Mouse (Mus musculus) brown adipose tissue, adult 24 weeks (tissue): ENCODE data around the gene St7. TPM values are rescaled to one million over a fixed set of nuclear protein-coding genes. Genes with fewer than 3 reads are reported as not detected.

ENCODE experiments used
- H3K27ac ChIP-seq: fragments of 200-500 bp; replicated peaks from 2 replicates; pipeline ENCODE4 v1.5.1; 2012; ENCODE audit warnings: low read depth, mild to moderate bottlenecking, low read length
- H3K4me1 ChIP-seq: fragments of 200-500 bp; 2 replicates; pipeline ENCODE4 v1.6.1; 2012; ENCODE audit warnings: low read length, mixed read lengths; ENCODE audit not compliant: control insufficient read depth, insufficient read depth, insufficient read length
- H3K4me3 ChIP-seq: fragments of 200-500 bp; 2 replicates; pipeline ENCODE4 v1.5.1; 2012; ENCODE audit warnings: low read depth, mild to moderate bottlenecking, low read length, moderate library complexity; ENCODE audit not compliant: insufficient read depth
- polyA plus RNA-seq: library from polyadenylated mRNA; stranded (reverse); fragments of >200 nt; gene quantifications from 2 replicates; pipeline ENCODE4 v1.2.4, GENCODE M21; 2012; ENCODE audit not compliant: missing spikeins, insufficient read depth, insufficient read length

St7 gene
- polyA plus RNA-seq, 1 experiment, result 8.9 TPM

DNA sequence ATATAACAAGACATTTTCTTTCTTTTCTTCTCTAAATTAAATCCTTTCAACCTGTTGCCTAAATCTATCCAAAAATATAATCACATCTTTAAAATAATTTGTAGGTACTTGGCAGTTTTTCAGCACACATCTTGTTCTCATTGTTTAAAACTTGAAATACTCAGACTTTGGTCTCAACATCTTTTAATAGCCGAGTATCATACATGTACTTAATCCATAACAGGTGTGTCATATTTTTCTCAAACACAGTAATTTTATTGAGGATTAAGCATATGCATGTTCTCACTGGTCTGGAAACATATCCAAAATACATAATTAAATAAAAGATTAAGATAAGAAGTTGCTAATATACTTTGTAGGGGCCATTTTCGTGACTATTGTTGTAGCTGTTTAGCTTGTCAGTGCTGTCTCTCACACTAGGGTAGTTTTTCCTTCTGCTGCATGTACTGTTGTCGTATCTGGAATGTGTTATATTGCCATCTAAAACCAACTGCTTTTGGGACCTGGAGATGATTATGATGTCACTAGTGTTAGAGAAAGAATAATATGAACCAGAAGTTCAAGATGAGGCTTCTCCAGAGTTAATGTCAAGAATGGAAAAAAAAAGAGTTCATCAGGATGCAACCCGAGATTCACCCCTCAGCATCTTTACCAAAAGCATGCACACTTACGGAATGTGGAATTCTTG, 161.0 kb downstream of the St7 start:
- Histone ChIP-seq H3K4me3 (no peak overlapping the region), H3K27ac (no peak overlapping the region), H3K4me1 (no peaks in the 10 kb centered on the region)

DNA sequence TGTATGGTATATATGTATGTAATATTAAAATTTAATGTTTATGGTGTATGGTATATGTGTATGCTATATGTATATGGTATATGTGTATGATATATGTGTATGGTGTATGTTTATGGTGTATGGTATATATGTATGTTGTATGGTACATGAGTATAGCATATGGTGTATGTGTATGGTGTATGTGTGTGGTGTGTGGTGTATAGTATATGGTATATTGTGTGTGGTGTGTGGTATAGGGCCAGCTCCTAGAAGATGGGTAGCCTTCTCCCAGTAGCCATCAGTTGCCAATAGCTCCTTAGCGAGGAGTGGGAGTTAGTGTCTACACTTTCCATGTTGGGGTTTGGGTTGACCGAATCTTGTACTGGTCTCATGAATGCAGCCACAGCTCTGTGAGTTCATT, 162.9 kb downstream of the St7 start:
- Histone ChIP-seq H3K4me3 (no peak overlapping the region), H3K27ac (no peak overlapping the region), H3K4me1 (no peaks in the 10 kb centered on the region; the same call in 1 of the 2 replicates)

DNA sequence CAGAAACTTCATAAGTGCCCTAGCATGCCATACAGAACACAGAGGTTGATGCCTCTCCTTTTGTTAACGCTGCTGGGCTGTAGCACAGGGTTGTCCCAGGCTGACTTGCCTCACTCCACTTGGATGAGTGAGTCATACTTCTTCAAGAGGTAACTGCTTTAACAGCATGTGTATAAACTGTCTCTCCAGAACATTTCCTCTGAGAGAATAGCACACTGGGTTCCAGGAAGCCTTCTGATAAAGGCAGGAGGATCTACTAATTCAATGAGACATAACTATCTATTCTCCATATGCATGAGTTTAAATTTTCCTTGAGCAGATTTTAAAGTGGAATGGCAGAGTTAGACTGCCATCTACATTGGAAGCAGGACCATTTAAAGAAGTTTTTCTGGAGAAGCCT, 166.8 kb downstream of the St7 start:
- Histone ChIP-seq H3K27ac (no peak overlapping the region), H3K4me1 (peaks cover 3% of the 10 kb centered on the region), H3K4me3 (no peak overlapping the region)

DNA sequence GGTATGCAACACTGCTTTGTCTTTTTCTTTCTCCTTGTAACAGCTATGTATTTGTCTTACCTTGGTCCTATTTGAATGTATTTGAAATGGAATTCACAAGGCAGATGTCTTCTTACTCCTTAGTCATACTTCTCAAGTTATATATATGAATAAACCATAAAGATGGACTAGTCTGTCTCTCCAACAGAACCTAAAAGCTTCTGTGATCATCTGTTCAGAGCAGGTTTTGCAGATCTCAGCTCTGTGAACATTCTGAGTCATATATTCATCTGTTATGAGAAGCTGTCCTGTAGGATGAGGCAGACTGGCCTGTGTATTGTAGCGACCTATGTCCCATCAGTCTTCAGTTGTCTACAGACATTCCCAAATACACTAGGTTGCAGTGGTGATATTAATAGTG, 167.7 kb downstream of the St7 start:
- peaks cover 3% of the 10 kb centered on the region for H3K4me1 ChIP-seq
- H3K27ac ChIP-seq, result no peak overlapping the region

DNA sequence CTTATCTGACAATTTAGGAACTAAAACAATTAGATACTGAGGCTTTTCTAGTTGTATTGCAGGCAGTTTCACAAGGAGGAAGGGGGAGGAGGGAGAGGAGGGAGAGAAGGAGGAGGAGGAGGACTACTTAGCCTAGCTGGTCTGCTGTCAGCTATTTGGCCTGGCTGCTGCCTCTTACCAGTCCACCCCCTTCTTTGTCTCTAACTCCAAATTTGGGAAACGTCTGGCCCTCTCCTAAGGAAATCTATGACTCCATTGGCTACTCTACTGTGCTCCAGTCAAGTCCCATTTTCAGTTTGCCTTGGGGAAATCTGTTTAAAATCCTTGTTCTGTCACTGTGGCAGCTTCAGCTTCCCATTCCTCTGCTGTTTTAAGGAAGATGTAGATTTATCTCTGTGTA, 175.1 kb downstream of the St7 start:
- no peak overlapping the region for H3K4me3 ChIP-seq
- no peak overlapping the region for H3K27ac ChIP-seq

More for the DNA sequence above, 167.7 kb downstream of the St7 start:
- H3K4me3 ChIP-seq, result no peak overlapping the region

DNA sequence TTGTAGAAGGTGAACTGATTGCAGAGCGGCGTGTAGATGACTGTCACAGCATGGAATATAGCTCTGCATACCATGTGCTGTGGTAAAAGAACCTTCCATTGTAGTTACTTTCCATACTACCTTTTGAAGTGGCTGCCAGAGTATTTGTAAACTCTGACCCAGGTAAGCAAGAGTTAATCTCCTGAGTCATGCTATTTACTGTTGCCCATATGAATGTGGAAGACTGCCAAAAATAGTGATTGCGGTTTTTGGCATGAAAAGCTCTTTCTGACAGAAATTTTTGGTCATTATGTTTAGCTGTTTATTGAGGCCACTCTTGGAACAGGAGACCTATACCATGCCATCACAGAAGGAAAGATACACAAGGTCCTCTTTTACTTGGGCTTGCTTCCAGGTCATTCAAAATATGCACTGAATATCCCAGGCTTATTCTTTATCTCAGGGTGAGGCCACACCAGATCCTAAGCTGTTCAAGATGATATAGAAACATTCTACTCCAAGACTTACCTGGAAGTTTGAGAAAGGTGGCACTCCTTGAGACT, 179.2 kb downstream of the St7 start:
- no peaks in the 10 kb centered on the region for H3K4me1 ChIP-seq
- no peak overlapping the region for H3K4me3 ChIP-seq
- H3K27ac ChIP-seq, result no peak overlapping the region

More for the DNA sequence above, 175.1 kb downstream of the St7 start:
- no peaks in the 10 kb centered on the region for H3K4me1 ChIP-seq

DNA sequence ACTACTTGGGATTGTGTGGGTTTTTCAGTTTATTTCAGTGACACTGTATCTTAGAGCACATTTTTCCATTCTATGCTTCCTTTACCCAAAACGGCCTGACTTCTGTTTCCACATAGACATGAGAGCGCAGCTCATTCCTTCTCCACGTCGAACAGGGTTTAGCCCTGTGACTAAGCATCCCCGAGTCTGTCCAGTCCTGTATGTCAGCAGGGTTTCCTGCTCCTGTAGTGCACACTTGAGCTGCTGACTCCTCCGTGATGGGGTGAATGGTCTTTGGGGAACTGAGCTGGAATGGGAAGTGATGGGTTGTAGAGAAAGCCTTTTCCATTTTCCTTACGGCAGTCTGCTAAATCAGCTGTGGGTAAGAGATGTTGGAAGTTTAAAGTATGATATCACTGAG, 182.9 kb downstream of the St7 start:
- no peak overlapping the region for H3K27ac ChIP-seq
- no peak overlapping the region for H3K4me3 ChIP-seq
- no peaks in the 10 kb centered on the region for H3K4me1 ChIP-seq

DNA sequence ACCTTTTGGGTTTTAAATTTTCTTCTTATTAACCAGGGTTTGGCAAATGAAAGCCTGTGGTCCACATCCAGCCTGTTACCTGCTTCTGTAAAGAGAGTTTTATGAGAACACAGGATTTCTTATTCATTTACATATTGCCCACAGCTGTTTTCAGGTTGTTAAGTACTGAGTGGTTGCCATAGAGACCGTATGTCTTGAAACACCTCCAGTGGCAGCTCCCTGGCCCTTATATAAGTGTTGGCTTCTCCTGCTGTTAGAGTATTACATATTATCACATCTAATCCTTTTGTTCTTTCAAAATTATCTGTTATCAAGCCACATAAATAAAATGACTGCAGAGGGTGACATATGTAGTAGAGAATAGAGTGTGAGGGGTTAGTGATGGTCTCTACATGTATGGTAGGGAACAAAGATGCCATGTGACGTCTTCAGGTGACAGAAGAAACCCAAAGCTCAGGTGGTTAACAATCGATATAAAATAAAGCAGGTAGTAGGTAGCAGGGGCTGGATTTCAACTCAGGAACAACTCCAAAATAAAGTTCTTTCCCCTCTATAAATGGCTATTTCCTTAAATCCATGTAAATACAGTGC, 183.4 kb downstream of the St7 start:
- H3K27ac ChIP-seq, result no peak overlapping the region
- H3K4me1 ChIP-seq, result no peaks in the 10 kb centered on the region
- no peak overlapping the region for H3K4me3 ChIP-seq

DNA sequence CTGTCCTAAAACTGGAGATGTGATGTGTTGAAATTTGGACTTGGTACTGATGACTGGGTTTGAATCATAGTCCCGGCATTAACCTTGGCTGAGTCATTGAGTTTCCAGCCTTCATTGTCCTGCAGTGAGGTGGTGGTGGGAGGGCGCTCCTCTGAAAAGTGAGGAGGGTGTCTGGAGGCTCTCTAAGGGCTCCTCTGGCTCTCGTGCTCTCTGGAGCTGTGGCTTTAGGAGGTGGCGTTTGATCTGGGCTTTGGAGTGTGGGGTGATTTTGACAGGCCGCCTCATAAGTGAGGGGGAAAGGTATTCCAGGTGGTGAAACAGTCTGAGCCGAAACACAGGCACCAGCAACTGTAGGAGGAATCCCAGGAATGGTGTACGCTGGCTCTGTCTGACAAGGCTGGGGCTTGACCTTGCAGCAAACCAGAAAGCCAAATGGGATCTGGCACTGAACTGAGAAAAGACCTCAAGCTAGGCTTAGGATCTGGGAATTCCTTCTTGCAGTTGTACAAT, 184.0 kb downstream of the St7 start:
- Histone ChIP-seq H3K4me3 (no peak overlapping the region), H3K27ac (no peak overlapping the region), H3K4me1 (no peaks in the 10 kb centered on the region)

DNA sequence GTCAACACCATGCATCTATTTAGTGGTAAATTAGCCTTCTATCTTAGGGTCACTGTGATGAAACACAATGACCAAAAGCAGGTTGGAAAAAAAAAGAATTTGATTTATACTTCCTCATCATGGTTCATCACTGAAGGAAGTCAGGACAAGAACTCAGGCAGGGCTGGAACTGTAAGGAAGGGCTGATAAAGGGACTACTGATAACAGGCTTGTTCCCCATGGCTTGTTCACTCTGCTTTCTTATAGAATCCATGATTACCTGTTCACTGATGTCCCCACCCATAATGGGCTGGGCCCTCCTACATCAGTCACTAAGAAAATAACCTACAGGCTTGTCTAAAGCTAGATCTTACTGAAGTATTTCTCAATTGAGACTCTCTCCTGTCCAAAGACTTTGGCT, 190.2 kb downstream of the St7 start:
- no peak overlapping the region for H3K4me3 ChIP-seq
- no peaks in the 10 kb centered on the region for H3K4me1 ChIP-seq
- no peak overlapping the region for H3K27ac ChIP-seq

DNA sequence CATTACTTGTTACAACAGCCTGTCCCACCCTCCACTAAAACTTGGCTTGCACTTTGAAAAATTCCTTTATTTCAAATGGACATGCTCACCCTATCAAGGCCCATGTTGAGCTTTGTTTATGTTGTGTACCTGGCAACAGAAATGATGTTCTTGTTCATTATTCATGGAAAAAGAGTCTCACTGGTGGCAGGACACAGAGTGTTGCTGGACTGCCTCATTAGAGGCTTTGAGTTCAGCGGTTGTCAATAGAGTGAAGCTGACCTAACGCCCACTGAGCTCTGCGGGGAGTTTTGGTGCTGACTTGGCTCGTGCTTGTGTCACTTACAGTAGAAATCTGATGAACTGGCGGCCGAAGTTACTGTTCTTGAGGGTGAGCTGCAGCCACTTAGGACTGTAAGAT, 195.0 kb downstream of the St7 start:
- Histone ChIP-seq H3K4me1 (no peaks in the 10 kb centered on the region), H3K27ac (no peak overlapping the region), H3K4me3 (no peak overlapping the region)

DNA sequence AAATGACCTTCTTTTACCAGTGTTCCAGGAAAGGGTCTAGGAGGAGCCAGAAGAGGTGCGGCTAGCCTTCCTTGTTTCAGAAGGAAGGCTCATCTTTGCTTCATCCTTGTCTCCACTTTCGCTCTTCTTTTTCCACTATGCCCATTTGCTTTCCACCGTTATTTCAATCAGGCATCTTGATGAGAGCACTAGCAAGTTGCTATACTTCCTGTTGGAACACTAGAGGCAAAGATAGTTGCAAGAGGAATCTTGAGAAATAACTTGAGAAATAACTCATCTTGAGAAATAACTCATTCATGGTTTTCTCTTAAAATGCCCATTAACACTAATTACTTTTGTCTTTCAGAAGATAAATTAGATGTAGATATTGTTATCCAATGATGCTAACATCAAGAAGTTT, 202.8 kb downstream of the St7 start:
- H3K27ac ChIP-seq, result no peak overlapping the region
- no peaks in the 10 kb centered on the region for H3K4me1 ChIP-seq
- no peak overlapping the region for H3K4me3 ChIP-seq

DNA sequence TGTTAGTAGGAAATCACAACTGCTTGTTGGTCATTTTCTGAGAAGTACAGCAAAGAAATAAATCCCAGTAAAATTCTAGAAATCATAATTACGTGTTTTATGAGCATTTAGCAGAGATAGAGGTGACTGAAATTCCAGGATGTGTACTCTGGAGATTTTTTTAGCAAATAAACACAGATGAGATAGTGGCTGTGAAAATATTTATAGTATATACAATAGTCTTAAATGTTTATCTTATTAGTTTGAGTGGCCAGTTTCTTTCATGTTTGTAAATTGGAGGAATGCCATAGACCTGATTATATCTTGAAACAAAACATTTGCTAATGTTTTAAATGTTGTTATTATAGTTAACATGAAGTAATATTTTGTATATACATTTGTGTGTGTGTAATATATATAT, 205.8 kb downstream of the St7 start:
- H3K4me1 ChIP-seq, result no peaks in the 10 kb centered on the region
- H3K27ac ChIP-seq, result no peak overlapping the region
- no peak overlapping the region for H3K4me3 ChIP-seq

DNA sequence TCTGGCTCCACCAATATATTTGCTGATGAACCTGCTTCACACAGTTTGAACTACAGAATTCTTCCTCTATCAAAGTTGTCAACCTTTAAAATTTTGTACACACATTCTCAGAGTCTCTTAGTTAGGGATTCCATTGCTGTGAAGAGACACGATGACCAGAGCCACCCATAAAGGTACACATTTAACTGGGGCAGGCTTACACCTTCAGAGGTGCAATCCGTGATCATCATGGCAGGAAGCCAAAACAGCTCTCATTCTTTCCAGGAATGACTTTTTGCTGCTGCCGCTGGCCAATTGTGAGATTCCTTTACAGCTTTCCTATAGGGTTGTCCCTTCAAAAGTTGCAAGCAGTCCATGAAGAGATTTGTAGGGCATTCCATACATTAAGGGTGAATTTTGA, 210.6 kb downstream of the St7 start:
- H3K27ac ChIP-seq, result no peak overlapping the region
- H3K4me1 ChIP-seq, result no peaks in the 10 kb centered on the region
- H3K4me3 ChIP-seq, result no peak overlapping the region

DNA sequence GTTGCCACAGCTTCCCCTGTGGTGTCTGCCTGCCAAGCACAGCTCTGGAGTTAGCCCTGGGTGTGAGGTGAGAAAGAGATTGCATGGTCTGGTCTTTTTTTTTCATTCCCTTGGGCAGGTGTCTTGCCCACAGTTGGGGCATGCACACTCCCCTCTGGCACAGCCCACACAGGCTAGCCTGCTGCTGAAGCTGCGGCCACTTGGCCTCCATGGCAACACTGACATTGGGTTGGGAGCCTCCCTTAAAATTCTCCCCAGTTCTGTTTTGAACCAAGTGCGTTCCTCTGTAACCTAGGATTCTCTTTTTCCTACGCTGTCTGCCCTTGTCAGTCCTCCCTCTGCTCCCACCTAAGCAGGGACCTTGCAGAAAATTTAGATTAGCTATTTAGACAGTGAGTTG, 213.0 kb downstream of the St7 start:
- Histone ChIP-seq H3K4me1 (no peaks in the 10 kb centered on the region), H3K4me3 (no peak overlapping the region), H3K27ac (no peak overlapping the region)

DNA sequence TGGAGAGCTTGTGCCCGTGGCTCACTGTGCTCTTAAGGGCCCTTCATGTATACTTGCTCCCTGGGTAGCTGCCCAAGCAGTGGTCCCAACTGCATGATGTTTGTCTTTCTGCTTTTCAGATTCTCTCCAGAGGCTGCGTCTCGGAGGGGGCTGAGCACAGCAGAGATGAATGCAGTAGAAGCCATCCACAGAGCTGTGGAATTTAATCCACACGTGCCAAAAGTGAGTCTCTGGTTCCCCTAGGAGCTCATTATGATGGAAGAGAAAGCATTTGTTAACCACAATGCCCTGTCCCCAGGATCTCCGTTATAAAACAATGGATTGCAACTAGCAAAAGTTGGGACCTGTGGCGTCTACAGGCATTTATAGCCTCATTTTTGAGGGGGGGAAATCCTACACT, 213.6 kb downstream of the St7 start:
- H3K27ac ChIP-seq, result no peak overlapping the region
- no peaks in the 10 kb centered on the region for H3K4me1 ChIP-seq
- no peak overlapping the region for H3K4me3 ChIP-seq
